Mouse (Mus musculus) adrenal gland, adult 18-20 months (tissue): Measurements from ENCODE around the gene Ppp1cc. TPM values are rescaled to one million over a fixed set of nuclear protein-coding genes. Genes with fewer than 3 reads are reported as not detected.
"Not testable (repeated sequence)": the region's sequence is repeated elsewhere in the genome, so short reads cannot be mapped to it uniquely, and the experiment has no call there.

Experiments used
- DNase-seq, 2 experiments: peaks; one replicate each; pipeline ENCODE4 v3.0.0; 2021 to 2022; ENCODE audit warnings: low spot score in 2 of 2
- total RNA-seq, 2 experiments: library from RNA; stranded (reverse); gene quantifications; 1 replicate in 1 of 2; 2 replicates in 1 of 2; pipeline ENCODE4 v1.2.3; 2021

Gene Ppp1cc
- total RNA-seq, 2 experiments from 2014 or later = 142 to 147 TPM

DNA sequence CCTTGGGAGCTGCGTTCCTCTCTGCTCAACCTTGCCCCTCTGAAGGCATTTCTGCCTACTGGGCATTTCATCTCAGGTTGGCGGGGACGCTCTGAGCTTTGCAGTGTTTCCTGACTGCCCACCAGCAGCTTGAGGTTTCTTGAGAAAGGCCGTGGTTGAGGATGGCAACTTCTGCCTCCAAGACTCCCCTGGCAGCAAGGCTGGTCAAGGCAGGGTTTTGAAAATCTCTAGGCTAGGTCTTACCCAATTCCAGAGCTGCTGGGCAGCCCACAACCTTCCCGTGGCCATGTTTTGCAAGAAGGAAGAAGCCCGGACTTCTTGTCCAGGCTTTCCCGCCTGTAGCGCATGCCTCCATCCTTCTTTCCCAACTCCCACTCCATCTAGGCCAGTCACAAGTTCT is 52.8 kb downstream of the Ppp1cc start:
- DNase-seq = no peak

DNA sequence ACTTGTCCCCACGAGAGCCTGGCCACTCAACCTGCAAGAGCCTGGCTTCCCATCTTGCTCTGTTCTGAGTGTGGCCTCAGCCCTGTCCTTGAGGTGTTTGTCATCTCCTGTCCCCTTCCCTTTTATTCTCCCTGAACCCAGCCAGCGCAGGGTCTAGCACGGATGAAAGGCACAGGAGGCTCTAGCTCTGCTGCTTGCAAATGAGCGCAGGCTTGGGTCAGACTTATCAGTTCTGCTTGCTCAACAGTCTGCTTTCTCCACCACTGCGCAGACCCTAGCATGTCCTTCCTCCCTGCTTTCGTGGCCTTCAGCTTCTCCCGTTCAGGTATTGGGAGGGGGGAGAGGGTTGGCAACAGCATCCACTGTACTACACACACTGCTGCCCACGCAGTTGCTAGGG is 54.0 kb downstream of the Ppp1cc start:
- no peak for DNase-seq

DNA sequence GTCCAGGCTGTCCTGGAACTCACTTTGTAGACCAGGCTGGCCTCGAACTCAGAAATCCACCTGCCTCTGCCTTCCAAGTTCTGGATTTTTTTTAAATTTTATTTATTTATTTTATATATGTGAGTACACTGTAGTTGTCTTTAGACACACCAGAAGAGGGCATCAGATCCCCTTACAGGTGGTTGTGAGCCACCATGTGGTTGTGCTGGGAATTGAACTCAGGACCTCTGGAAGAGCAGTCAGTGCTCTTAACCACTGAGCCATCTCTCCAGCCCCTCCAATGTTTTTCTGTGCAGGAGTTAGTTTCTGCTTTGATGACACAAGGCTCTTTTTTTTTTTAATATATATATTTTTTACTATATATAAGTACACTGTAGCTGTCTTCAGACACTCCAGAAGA is 54.7 kb downstream of the Ppp1cc start:
- not testable (repeated sequence) for DNase-seq

DNA sequence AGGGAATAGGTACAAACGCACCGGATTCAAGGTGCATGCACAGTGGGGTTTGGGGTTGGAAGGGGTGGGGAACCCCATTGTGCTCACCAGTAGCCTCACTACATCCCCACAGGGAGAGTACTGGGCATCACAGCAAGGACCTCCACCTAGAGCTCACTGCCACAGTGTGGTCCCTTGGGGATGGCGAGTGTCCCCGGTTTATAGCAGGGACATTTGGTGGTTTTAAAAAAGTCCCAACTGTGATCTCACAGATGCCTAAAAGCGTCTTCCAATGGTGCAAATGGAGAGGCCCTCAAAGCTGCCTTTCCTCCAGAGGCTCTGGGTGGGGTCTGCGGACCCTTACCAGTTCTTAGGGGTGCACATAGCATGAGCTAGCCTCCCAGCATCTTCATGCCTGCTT is 55.8 kb downstream of the Ppp1cc start:
- DNase-seq = no peak

DNA sequence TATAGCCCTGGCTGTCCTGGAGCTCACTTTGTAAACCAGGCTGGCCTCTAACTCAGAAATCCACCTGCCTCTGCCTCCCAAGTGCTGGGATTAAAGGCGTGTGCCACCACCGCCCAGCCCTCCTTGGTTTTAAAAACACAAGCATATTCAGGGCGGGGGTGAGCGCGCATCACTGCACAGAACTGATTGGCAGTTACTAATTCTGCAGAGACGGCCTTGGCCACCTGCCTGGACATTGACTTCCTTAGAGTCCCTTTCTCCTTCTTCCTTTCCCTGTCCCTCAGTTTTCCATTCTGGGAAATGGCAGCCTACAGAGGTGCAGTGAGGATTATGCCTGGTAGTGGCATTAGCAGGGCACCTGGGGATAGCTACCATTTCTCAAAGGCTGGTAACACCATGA is 59.6 kb downstream of the Ppp1cc start:
- DNase-seq = no peak

DNA sequence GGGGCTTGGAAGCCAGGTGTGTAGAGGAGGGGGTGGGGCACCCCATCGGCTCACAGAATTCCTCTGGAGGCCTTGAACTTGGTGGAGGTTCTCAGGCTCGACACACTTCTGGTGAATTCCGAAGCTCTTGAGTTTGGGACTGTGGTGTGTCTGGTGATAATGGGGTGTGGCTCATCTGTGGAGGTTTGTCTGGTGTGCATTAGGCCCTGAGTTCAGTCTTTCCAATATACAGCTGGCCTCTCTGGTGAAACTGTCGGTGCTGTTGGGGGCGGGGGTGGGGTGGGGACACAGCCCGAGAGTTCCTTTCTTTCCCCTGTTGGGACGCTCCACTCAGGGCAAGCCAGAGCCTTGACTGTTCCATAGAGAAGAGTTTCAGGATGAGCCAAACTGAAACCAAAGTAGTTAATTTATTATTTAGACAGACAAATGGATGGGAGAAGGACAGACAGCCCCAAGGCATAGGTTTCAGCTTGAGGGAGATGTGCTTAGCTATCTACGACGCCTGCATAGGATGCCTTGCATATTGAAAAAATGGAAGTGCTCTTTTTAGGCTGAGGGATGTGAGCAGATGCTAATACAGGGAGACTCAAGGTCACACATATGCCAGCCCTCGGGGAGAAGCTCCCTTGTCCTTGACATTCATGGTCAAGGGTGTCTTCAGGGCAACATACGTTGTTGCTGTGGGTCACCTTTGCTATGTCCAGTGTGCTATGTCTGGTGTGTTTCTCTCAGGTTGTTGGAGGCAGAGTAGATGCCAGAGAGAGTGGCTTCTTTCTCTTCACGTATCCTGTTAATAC is 60.2 kb downstream of the Ppp1cc start:
- DNase-seq = no peak

DNA sequence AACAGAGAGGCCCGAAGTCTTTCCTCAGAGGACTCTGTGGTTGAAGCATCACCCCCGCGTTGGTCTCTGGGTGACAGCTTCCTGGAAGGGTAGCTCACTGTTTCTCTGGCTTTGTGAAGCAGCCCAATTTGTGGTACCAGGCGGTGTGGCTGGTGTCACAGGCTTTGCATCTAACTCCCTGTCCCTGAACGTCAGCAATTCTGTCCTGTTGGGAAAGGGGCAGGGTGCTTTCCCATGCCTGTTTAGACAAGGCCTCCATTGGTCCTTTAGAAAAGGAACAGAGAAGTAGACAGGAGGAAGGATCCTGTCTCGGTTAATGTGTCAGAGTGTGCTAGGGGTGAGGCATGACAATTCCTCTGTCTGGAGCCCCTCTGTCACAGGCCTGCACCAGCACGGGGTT is 60.9 kb downstream of the Ppp1cc start:
- no peak for DNase-seq

DNA sequence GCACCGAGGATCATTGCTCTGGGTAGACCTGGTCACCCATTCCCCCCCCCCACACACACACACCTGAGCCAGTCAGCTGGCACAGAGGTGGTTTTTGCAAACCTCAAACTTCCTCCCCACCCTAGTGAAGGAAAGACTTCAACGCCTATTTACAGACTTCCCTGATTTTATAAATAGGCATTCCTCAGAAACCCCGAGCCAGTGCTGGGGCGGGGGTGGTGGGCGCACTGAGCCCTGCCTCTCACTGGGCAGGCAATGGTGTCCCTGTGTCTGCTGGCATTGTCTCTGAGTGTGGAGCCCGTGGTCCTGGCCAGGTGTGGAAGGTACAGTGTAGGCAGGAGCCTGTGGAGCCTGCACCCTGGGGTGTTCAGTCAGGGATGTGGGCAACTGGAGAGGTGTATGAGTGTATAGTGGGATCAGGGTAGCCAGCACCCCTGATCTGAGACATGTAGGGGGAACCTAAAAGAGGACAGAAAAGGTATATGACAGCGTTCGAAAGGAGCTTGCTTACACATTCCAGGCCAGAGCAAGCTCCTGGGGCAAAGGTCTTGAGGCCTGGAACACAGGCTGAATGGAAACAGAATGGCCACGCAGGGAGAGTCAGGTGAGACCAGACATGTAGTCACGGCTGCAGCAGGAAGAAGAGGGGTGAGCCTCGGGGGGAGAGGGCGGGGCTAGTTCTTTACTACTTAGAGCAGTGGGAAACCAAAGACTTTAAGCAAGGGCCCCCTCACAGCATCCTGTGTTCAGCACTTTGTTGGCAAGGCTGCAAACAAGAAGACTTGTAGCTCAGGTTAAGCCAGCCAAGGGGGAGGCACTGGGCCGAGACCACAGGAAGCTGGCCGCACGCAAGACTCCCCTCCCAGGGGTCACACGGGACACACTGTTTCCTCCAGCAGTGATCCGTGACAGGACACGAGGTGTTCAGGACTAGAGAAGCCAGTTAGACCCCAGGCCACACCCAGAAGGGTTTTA is 61.9 kb downstream of the Ppp1cc start:
- no peak for DNase-seq

DNA sequence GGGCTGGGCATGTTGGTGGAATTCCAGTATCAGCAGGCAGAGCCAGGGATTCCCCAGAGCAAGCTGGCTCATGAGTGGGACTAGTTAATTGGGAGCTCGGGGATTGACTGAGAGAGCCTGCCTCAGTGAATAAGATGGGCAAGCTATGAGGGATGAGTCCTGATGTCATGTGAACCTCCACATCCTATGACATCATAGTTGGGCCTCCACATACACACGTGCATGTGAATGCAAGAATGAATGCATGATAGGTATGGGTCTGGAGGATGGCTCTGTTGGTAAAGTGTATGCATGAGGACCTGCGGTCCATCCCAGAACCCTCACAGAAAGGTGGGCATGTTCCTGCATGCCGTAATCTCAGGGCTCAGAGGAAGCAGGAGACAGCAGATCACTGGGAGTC is 63.0 kb downstream of the Ppp1cc start:
- no peak for DNase-seq

DNA sequence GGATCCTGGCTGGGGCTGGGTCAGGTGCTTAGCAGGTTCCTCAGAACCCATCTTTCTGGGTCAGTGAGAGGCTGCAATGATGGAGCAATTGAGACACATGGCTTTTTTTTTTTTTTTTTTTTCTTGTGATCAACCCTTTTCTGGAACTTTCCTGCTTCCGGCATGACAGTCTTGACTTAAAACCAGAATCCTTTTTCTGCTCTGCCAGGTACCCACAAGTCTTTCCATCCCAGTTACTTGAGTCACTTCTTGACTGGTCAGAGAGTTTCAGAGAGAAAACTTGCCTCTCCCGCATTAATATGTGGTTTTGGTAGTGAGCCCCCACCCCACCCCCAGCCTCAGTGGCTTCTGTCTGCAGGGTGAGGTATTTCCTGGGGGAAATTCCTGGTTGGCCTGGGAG is 66.2 kb downstream of the Ppp1cc start:
- DNase-seq = no peak

Other genes with a start within 250 kb of the Ppp1cc start
- 10 to 100 TPM; 11.4 to 15.0 TPM for gene Cux2, start 108.2 kb upstream of the Ppp1cc start, total RNA-seq
- gene Myl2, start 57.3 kb upstream of the Ppp1cc start, total RNA-seq = not detected
- under 1 TPM in 1 of 2 experiments, not detected in 1; 0.13 TPM for gene Ccdc63, start 17.5 kb upstream of the Ppp1cc start, total RNA-seq
- 1 to 10 TPM; 1.8 to 8.5 TPM for gene Hvcn1, start 48.5 kb downstream of the Ppp1cc start, total RNA-seq
- gene Tctn1, start 106.2 kb downstream of the Ppp1cc start, total RNA-seq = 10 to 100 TPM; 10.6 to 11.8 TPM
- gene Pptc7, start 126.1 kb downstream of the Ppp1cc start, total RNA-seq = 10 to 100 TPM; 56.1 to 70.7 TPM
- 1 to 10 TPM; 2.4 TPM for gene Rad9b, start 196.0 kb downstream of the Ppp1cc start, total RNA-seq
- 100 to 1,000 TPM; 150 to 156 TPM for gene Vps29, start 196.1 kb downstream of the Ppp1cc start, total RNA-seq
- gene Gpn3, start 213.6 kb downstream of the Ppp1cc start, total RNA-seq = 10 to 100 TPM; 29.7 to 34.9 TPM
- 10 to 100 TPM; 22.5 to 31.1 TPM for gene Fam216a, start 214.1 kb downstream of the Ppp1cc start, total RNA-seq
- 100 to 1,000 TPM; 238 to 281 TPM for gene Arpc3, start 233.6 kb downstream of the Ppp1cc start, total RNA-seq